Mouse (Mus musculus): ENCODE data around the gene Ift20. TPM values are rescaled to one million over a fixed set of nuclear protein-coding genes. Genes with fewer than 3 reads are reported as not detected.
"Not testable (repeated sequence)": the region's sequence is repeated elsewhere in the genome, so short reads cannot be mapped to it uniquely, and the experiment has no call there.

Ift20 gene
- polyA plus RNA-seq, 1 experiment from 2014 or later, result 216 TPM

GRCm38 (mm10) chr11:78566775-78567174 lies 30.6 kb downstream of the Ift20 start:
- Histone ChIP-seq H3K36me3 (ENCODE audit: insufficient read depth, low read length) (no peaks in the 10 kb centered on the region; the same call in 1 of the 2 replicates), H3K9ac (replicated peaks; ENCODE audit: low read depth) (no peak overlapping the region), H3K4me1 (ENCODE audit: insufficient read depth, low read depth, low read length) (peaks cover 6% of the 10 kb centered on the region; the same call in 1 of the 2 replicates), H3K27me3 (replicated peaks; ENCODE audit: insufficient read depth, low read length) (no peaks in the 10 kb centered on the region), H3K9me3 (ENCODE audit: low read length) (no peaks in the 10 kb centered on the region), H3K4me2 (replicated peaks; ENCODE audit: low read depth, low read length) (no peak overlapping the region), H3K4me3 (ENCODE audit: low read depth, low read length) (no peak overlapping the region), H3K27ac (ENCODE audit: low read length) (peak overlapping the region; percentile 85)
- WGBS, result 24% methylated on average over 6 of the region's 6 CpGs
- ATAC-seq, result peak; percentile 96
- peak; percentile 100 for TF ChIP-seq EP300 (IDR thresholded peaks at IDR 0.05)
- TF ChIP-seq CTCF (IDR thresholded peaks at IDR 0.05), result no peak
- peak; percentile 95 for DNase-seq (ENCODE audit: low spot score)

- 71% methylated on average over 6 of the region's 6 CpGs for WGBS
- Histone ChIP-seq H3K9me3 (ENCODE audit: low read length) (no peaks in the 10 kb centered on the region), H3K4me1 (ENCODE audit: insufficient read depth, low read depth, low read length) (peaks cover 6% of the 10 kb centered on the region; the same call in 1 of the 2 replicates), H3K9ac (replicated peaks; ENCODE audit: low read depth) (no peak overlapping the region), H3K27me3 (replicated peaks; ENCODE audit: insufficient read depth, low read length) (no peaks in the 10 kb centered on the region), H3K27ac (ENCODE audit: low read length) (no peak overlapping the region), H3K36me3 (ENCODE audit: insufficient read depth, low read length) (no peaks in the 10 kb centered on the region; the same call in 1 of the 2 replicates), H3K4me2 (replicated peaks; ENCODE audit: low read depth, low read length) (no peak overlapping the region), H3K4me3 (ENCODE audit: low read depth, low read length) (no peak overlapping the region)
- TF ChIP-seq CTCF (IDR thresholded peaks at IDR 0.05), result no peak
- TF ChIP-seq EP300 (IDR thresholded peaks at IDR 0.05), result no peak
- ATAC-seq (no peak), DNase-seq (ENCODE audit: low spot score) (no peak)
Measured at GRCm38 (mm10) chr11:78567614-78568013, 31.5 kb downstream of the Ift20 start.

DNA sequence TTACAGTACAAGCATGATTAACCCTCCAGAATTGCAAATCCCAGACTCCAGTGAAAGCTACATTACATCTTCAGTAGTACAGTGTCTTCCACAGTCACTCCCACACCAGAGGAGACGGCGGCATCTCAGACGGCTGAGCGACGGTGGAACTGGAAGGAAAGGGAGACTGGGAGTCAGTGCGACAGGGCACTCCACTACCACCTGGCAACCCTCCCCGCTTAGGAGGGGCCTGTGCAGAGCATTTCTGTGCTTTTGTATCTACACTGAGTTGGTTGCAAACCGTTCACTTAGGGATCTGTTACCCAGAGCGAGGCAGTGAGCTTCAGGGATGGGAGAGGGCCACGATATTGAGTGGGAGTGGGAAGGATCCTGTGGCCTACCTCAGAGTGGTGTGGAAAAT lies 32.7 kb downstream of the Ift20 start:
- Histone ChIP-seq H3K4me3 (ENCODE audit: low read depth, low read length) (no peak overlapping the region), H3K27ac (ENCODE audit: low read length) (no peak overlapping the region), H3K9ac (replicated peaks; ENCODE audit: low read depth) (no peak overlapping the region), H3K4me2 (replicated peaks; ENCODE audit: low read depth, low read length) (no peak overlapping the region), H3K36me3 (ENCODE audit: insufficient read depth, low read length) (peaks cover 5% of the 10 kb centered on the region), H3K27me3 (replicated peaks; ENCODE audit: insufficient read depth, low read length) (no peaks in the 10 kb centered on the region), H3K4me1 (ENCODE audit: insufficient read depth, low read depth, low read length) (peaks cover 6% of the 10 kb centered on the region; the same call in 1 of the 2 replicates), H3K9me3 (ENCODE audit: low read length) (no peaks in the 10 kb centered on the region)
- TF ChIP-seq CTCF (IDR thresholded peaks at IDR 0.05) (no peak), EP300 (IDR thresholded peaks at IDR 0.05) (no peak)
- WGBS, result 82% methylated on average over 10 of the region's 10 CpGs
- no peak for DNase-seq (ENCODE audit: low spot score)
- ATAC-seq, result no peak

- WGBS, result 39% methylated on average over 3 of the region's 3 CpGs
- peaks cover 6% of the 10 kb centered on the region; the same call in 1 of the 2 replicates for H3K4me1 ChIP-seq (ENCODE audit: insufficient read depth, low read depth, low read length)
- peaks cover 5% of the 10 kb centered on the region for H3K36me3 ChIP-seq (ENCODE audit: insufficient read depth, low read length)
- H3K27me3 ChIP-seq (replicated peaks; ENCODE audit: insufficient read depth, low read length), result no peaks in the 10 kb centered on the region
- peak overlapping the region; percentile 23; the same call in 1 of the 2 replicates for H3K27ac ChIP-seq (ENCODE audit: low read length)
- no peaks in the 10 kb centered on the region for H3K9me3 ChIP-seq (ENCODE audit: low read length)
- peak; percentile 22 for DNase-seq (ENCODE audit: low spot score)
- no peak for TF ChIP-seq EP300 (IDR thresholded peaks at IDR 0.05)
- no peak for TF ChIP-seq CTCF (IDR thresholded peaks at IDR 0.05)
- no peak overlapping the region for H3K9ac ChIP-seq (replicated peaks; ENCODE audit: low read depth)
- no peak overlapping the region for H3K4me3 ChIP-seq (ENCODE audit: low read depth, low read length)
- no peak; the same call in 1 of the 2 replicates for ATAC-seq
- no peak overlapping the region for H3K4me2 ChIP-seq (replicated peaks; ENCODE audit: low read depth, low read length)
Measured at GRCm38 (mm10) chr11:78569806-78570205, 33.6 kb downstream of the Ift20 start.

GRCm38 (mm10) chr11:78571441-78571840 lies 35.3 kb downstream of the Ift20 start:
- Histone ChIP-seq H3K27me3 (replicated peaks; ENCODE audit: insufficient read depth, low read length) (no peaks in the 10 kb centered on the region), H3K9me3 (ENCODE audit: low read length) (no peaks in the 10 kb centered on the region), H3K4me1 (ENCODE audit: insufficient read depth, low read depth, low read length) (peaks cover 1% of the 10 kb centered on the region; the same call in 1 of the 2 replicates), H3K27ac (ENCODE audit: low read length) (no peak overlapping the region), H3K4me3 (ENCODE audit: low read depth, low read length) (no peak overlapping the region), H3K4me2 (replicated peaks; ENCODE audit: low read depth, low read length) (no peak overlapping the region), H3K36me3 (ENCODE audit: insufficient read depth, low read length) (peaks cover 5% of the 10 kb centered on the region), H3K9ac (replicated peaks; ENCODE audit: low read depth) (no peak overlapping the region)
- ATAC-seq, result no peak
- no peak for DNase-seq (ENCODE audit: low spot score)
- 91% methylated on average over 8 of the region's 8 CpGs for WGBS
- TF ChIP-seq CTCF (IDR thresholded peaks at IDR 0.05) (no peak), EP300 (IDR thresholded peaks at IDR 0.05) (no peak)

DNA sequence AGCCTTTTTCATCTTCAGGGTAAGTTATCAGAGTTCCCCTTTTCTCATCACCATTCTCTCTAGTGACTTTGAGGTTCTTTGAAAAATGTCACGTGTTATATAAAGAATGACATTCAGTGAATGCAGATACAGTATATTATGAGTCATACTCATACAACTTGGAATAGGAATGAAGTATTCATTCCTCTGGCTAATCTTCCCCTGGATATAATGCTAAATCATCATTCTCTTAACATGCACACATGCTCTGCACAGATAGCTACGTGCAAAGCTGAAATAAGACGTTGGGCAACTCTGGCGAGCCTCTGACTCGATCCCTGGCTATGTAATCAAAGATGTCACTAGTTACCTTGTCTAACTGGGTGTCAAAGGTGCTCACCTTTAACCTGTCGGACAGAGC lies 35.7 kb downstream of the Ift20 start:
- H3K9me3 ChIP-seq (ENCODE audit: low read length), result no peaks in the 10 kb centered on the region
- H3K4me1 ChIP-seq (ENCODE audit: insufficient read depth, low read depth, low read length), result no peaks in the 10 kb centered on the region
- H3K9ac ChIP-seq (replicated peaks; ENCODE audit: low read depth), result no peak overlapping the region
- no peaks in the 10 kb centered on the region for H3K27me3 ChIP-seq (replicated peaks; ENCODE audit: insufficient read depth, low read length)
- no peak overlapping the region for H3K27ac ChIP-seq (ENCODE audit: low read length)
- H3K36me3 ChIP-seq (ENCODE audit: insufficient read depth, low read length), result peaks cover 5% of the 10 kb centered on the region
- DNase-seq (ENCODE audit: low spot score) (no peak), ATAC-seq (no peak)
- H3K4me3 ChIP-seq (ENCODE audit: low read depth, low read length), result no peak overlapping the region
- TF ChIP-seq CTCF (IDR thresholded peaks at IDR 0.05) (no peak), EP300 (IDR thresholded peaks at IDR 0.05) (no peak)
- 82% methylated on average over 6 of the region's 6 CpGs for WGBS
- no peak overlapping the region for H3K4me2 ChIP-seq (replicated peaks; ENCODE audit: low read depth, low read length)

- not testable (repeated sequence) for H3K4me1 ChIP-seq (ENCODE audit: insufficient read depth, low read depth, low read length); ATAC-seq; H3K36me3 ChIP-seq (ENCODE audit: insufficient read depth, low read length); H3K9me3 ChIP-seq (ENCODE audit: low read length); H3K27me3 ChIP-seq (replicated peaks; ENCODE audit: insufficient read depth, low read length); H3K4me3 ChIP-seq (ENCODE audit: low read depth, low read length); H3K4me2 ChIP-seq (replicated peaks; ENCODE audit: low read depth, low read length); H3K9ac ChIP-seq (replicated peaks; ENCODE audit: low read depth); DNase-seq (ENCODE audit: low spot score); H3K27ac ChIP-seq (ENCODE audit: low read length)
- 100% methylated on average over 3 of the region's 4 CpGs for WGBS
Measured at GRCm38 (mm10) chr11:78574031-78574430, 37.9 kb downstream of the Ift20 start.

All from lung, postnatal 0 days (tissue).